Mouse (Mus musculus): Measurements from ENCODE around the gene Tmem243.
A peak's percentile ranks its signal among the peaks of the same experiment; 100 is the strongest.
"Not testable (repeated sequence)": the region's sequence is repeated elsewhere in the genome, so short reads cannot be mapped to it uniquely, and the experiment has no call there.

Gene Tmem243

DNA sequence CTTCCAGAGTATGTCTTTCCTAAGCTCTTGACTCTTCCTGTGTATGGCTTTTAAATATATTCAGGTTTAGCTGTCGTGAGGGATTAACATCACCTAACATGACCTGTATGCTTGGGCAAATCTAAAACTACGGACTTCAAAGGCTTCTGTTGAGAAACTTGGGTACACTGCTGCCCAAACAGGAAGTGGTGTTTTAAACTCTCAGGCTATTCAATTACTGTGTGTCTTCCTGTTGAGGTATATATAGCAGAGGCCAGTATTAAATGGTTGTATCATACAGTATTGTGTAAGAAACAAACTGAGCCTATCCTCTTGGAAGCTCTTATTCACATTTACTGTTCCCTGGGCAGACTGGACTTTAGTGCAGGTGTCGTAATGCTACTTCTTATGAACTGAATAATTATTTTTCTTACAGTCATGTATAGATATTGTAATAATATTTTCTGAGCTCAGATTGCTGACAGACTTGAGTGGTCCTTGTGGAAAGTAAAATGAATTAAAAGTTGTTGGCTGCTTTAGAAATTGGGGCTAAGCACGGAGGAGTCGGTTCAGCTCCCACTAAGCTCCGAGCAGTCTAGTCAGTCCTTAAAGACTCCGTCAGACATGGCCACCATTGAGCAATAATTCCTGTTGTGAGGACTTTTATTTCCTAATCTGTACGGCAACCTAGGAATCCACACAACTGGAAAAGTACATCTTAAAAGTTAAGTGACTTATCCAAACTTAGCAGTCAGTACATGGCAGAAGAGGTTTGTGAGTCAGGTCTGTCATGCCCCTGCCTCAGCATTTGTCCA, 7.0 kb downstream of the Tmem243 start:
- DNase-seq (ENCODE audit: low read depth, low spot score), result peak; percentile 42

DNA sequence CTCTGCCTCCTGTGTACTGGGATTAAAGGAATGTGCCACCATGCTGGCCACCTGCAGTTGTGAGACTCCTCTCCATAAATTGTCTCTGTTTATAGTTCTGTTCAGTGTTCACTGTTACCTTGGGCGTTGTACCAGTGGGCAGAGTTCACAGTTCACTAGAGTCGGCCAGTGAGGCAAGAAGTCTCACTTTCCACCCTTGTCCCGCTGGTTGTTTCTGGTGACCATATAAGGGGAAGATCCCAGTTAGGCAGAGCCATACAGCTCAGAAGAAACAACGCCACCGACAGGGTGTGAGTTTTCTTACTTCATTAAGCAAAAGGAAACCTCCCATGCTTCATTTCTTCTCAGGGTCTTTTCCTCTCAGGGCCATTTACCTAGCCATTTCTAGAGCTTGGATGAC, 8.0 kb downstream of the Tmem243 start:
- no peak for DNase-seq (ENCODE audit: low read depth, low spot score)

DNA sequence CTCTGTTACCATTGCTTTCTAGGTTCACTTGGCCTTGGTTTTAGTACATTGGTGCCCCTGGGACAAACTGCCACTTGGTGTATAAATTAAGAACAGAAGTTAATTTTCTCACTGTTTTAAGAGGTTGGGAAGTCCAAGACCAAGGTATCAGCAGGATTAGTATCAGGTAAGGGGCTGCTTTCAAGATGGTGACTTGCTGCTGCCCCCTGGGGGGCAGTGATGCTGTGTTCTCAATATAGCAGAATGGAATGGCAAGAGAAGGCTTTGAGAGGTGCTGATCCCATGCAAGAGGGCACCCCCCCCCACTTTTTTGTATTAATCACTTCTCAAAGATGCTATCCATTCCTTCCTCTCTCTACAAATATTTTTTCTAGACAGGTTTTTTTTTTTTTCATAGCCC, 9.1 kb downstream of the Tmem243 start:
- peak; percentile 49 for DNase-seq (ENCODE audit: low read depth, low spot score)

DNA sequence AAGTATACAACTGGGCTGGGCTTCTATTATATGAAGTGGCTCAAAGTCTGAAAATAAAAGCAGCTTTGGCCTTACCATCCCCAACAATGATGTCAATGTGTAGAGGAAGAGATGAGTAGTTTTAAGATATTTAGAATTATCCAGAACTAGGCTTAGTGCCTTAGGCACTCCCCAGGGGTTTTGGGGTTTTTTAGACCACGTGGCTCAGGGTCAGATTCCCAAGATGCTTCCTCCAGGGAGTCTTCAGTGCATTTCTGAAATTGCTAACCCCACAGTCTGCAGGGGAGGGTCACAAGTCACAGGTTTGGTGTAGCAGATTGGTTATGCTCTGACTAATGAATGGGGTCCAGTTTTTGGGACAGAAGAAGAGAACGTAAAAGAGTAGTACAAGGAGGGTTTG, 10.8 kb downstream of the Tmem243 start:
- DNase-seq (ENCODE audit: low read depth, low spot score), result no peak

DNA sequence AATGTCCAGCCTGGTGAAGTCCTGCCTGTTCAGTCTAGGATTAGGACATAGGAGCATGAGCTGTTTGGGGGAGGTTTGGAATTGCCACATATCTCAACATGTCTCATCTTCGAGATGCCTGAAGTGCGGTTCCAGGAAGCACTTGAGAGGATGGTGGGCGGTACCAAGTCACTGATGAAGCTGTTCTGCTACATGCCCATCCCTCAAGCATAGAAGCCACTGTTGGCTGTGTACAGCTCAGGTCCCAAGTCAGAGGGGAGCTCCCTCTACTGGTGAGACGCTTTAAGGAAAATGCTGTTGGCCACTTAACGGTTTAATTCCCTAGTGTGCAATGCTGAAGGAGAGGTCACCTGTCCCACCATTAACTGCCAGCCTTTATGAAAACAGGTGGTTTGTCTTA, 11.3 kb downstream of the Tmem243 start:
- peak; percentile 82 for DNase-seq (ENCODE audit: low read depth, low spot score)

DNA sequence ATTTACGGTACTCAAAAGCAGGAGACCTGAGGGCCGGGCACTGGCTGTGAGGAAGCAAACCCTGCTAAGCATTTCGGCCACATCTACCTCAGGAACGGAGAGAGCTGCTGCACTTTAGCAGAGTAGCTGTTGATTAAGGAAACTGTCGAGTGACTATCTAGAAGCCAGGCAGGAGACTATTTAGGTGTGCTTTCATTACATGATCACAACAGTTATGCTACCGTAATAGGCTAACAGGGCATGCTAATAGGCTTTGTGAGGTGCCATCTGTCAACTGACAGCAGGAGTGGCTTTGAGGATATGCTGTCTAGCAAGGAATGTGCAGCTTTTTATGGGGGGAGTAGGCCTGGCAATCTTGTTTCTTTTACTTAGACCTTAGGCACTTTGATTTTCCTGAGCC, 13.7 kb downstream of the Tmem243 start:
- no peak for DNase-seq (ENCODE audit: low read depth, low spot score)

DNA sequence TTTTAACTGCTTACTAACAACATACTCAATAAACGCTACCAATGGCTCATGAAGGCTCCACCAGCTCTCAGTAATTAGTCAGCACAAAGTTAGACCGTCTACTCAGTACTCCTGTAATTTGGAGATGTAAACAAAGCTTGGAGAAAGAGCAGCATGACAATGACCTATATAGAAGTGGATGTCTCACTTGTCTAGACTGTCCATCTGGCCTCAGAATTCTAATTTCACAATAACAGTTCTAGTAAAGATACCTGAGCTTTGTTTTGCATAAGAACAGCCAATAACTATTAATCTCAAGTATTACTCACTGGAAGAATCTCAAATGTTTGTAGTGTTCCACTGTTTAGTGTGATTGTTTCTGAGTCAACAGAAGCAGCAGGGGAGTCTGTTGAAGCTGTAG, 23.7 kb downstream of the Tmem243 start:
- no peak for DNase-seq (ENCODE audit: low read depth, low spot score)

DNA sequence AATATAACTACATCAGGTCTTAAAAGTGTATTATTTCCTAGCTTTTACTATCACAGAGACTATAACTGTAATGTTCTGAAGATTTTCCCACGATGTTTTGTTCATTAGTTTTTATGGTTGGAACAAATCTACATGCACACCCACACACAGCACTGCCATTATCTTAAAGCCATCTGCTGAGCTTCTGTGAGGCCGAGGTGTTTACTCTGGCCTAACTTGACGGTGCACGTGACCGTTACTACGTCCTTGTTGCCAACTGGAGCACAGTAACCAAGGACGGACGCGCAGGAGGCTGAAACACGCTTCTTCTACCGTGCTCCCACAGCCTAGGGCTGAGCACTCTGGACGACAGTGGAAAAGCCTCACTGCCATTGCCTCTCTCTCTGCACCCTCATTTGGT, 28.1 kb downstream of the Tmem243 start:
- DNase-seq (ENCODE audit: low read depth, low spot score), result no peak

DNA sequence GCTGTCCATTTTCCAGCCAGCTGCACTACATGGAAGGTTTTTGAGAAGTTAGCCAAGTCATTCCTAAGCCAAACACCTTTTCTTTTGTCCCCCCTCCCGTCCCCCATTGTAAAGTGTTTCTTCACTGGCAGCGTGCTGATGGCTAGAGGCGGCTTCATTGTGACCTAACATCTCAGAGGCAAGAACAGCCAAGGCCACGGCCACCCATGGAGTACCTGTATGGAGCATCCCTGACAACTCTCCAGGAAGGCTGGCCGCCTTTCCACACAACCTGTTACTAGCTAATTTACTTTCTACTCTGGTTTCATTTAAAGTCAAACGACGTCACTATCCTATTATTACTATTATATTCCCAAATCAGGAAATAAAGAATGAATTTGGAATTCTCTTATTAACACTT, 31.3 kb downstream of the Tmem243 start:
- no peak for DNase-seq (ENCODE audit: low read depth, low spot score)

DNA sequence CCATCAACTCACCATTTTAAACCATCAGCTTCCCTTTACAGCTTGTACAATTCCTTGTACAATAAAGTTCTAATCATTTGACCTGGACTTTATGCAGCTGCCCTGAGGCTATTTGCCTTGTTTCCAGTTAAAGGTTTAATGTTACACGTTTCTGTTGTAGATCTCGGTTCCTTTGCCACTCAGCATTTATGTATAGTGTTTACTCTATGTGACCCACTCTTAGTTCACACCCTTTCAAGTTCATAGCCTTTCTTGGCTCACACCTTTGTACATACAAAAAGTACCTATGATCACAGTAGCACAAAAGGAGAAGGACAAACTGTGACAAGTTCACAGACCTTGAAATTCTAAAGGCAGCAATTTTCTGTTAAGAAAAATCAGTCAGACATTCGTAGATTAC, 35.1 kb downstream of the Tmem243 start:
- no peak for DNase-seq (ENCODE audit: low read depth, low spot score)

DNA sequence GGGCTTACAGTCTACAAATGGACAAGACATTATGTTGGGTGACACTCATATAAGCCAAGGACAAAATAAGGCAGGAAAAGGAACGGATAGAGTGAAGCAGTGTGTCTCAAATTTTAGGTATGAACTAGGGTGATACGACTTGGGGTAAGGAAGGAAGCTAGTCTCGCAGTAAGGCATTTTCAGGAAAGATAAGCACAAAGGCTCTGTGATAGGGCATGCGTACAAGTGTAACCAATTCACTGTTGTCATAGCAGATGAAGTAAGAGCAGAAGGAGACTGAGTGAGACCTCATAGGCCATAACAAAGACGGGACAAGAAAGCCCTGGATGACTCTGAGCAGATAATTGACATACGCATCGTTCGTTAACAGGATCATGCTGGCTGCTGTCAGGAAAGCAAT, 40.3 kb downstream of the Tmem243 start:
- DNase-seq (ENCODE audit: low read depth, low spot score), result no peak

DNA sequence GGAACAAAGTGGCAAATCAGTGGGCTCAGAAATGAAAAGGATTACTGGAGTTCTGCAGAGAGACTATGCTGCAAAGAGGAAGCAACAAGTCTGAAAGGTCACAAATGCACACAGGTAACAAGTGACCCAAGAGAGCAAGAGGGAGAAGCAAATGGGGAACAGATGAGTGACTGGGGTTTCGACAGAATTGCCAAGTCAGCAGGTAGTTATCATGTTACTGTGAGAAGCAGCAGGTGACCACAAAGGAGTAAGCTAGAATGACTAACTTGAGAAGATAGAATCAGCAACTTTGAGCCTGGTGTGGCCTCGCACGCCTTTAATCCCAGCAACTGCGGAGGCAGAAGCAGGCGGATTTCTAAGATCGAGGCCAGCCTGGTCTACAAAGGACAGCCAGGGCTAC, 41.9 kb downstream of the Tmem243 start:
- no peak for DNase-seq (ENCODE audit: low read depth, low spot score)

DNA sequence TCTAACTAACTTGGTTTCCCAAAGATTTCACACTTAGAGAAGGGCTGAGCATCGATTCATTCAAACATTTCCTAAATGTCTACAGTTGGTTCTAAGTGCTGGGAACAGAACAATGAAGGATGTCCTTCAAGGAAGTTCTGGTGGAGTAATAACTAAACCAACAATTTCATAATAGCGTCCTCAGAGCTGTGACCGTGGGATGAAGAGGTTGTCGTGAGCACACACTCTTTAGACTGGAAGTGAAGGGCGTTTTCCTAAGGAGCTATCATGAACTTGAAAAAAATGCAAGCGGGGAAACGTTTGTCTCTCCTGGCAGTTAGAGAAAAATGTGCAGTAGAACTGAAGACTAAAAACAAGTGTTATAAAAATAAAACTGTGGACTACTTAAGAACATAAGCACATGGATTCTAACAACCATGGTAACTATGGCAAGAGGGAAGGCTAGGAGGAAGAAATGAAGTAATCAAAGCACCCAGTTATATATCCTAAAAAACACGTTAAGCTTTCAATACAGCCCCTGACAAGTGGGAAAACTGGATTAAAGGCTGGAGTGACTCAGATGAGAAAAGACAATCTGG, 48.9 kb downstream of the Tmem243 start:
- DNase-seq (ENCODE audit: low read depth, low spot score), result no peak

DNA sequence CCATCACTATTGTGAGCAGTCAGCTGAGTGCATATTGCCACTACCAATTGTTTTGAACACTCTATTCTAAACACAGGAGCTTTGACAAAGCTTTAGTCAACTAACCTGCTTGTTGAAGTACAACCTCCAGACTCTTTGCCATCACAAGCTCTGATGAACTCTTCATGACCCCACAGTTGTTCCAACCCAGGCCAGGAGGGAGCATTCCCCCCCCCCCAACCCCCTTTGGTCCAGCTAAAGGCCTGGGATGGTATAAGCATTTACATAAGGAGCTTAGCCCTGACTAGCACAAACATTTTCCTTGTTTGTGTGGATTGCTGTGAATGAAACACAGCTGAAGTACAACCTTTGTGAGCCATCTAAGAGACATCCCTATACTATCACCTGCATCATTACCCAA, 56.3 kb downstream of the Tmem243 start:
- no peak for DNase-seq (ENCODE audit: low read depth, low spot score)

DNA sequence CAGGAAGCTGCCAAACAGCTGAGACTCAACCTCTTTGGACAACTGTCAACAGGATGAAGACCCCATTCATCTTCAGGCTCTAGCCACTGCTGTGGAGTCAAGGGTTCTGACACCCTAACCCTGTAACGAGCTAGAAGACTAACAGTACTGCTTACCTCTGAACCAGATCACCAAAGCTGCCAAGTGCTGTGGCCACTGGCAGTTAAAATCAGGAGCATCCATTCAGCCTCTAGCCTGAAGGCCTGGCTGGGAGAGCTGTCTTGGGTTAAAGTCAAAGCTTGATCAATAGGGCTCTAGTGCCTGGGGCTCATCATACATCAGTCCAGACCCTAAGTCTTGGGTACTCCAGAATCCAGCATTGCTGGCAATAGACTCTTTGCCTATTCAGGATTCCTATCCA, 56.9 kb downstream of the Tmem243 start:
- DNase-seq (ENCODE audit: low read depth, low spot score), result no peak

DNA sequence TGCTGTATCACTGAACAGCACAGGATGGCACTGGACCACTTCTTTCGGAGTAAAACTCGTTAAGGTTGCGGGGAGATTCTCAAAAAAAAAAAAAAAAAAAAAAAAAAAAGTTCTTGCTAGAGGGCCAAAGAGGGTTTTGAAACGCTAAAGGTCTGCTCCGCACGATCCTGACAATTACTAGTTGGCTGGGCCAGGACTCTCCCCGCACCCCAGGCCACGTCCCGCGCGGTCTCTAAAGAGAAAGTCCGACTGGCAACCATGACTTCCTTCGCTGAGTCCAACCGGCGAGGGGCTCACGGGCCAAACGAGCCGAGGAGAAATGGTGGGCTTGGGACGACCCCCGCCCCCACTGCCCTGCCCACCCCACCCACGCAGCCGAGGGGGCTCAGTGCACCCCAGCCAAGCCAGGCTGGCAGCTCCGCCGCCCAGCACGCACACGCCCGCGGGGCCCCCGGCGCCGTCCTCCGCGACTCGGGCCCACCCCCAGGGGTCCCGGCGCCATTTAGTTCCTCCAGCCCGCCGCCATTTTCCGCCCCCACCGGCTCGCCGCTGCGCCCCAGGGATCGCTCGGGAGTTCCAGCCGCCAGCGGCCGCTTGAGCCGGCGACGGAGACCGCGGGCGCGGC, 60.5 kb downstream of the Tmem243 start:
- no peak for DNase-seq (ENCODE audit: low read depth, low spot score)

DNA sequence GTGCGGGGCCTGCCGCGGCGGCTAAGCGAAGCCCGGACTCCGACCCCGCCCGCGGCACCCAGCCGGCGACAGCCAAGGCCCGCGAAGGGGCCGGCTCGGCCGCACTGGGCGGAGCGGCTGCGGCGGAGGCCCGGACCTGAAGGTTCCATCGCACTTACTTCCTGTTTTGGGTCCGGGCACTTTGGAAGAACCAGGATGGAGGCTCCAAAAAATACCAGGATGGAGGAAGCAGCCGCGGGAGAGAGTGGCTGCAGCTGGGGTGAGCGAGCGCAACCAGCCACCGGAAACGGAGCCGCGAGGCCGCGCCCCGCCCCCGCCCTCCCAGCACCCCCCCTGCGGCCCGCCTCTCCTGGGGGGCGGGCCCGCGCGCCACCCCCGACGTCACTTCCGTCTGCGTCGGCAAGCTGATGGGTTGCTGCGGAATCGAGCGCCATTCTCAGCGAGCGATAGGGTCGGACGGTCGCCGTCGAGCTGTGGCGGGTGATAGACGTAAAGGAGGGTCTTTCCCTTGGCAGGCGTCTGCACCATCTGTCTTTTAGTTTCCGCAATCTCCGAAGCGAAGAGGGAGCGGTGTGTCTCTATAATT, 61.1 kb downstream of the Tmem243 start, which contains the start of gene Dmtf1:
Gene Dmtf1 (minus strand): TSS at position 321 of the 586 bp plus-strand sequence.
- peak; percentile 94 for DNase-seq (ENCODE audit: low read depth, low spot score)

DNA sequence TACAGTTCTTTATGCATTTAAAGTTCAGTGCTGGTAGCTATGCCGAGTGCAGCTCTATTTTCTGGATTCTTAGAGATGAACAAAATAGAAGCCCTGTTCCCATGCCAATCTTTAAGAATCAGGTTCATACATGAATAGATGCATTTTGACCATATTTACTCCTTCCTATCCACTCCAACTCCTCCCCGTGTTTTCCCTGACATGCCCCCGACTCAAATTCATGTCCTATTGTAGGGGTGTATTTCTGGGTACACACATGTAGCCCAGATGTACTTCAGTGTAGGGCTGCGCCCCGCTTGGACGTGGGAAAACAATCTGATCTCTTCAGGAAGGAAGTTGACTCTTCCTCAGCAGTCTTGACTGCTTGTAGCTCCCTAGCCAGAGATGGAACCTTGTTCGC, 61.6 kb downstream of the Tmem243 start:
- DNase-seq (ENCODE audit: low read depth, low spot score), result no peak

DNA sequence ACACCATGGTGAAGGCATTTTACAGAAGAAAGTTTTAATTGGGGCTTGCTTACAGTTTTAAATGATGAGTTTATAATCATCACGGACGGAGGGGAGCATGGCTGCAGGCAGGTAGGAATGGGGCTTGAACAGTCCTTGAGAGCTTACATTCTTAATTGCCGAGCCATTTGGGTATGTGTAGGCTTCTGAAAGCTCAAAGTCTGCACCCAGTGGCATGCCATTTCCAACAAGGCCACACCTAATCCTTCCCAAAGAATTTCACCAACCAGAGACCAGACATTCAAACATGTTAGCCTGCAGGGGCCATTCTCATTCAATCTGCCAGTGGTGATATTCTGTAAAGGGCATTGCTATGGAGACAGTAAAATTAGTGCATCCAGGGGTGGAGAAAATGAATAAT, 62.9 kb downstream of the Tmem243 start:
- no peak for DNase-seq (ENCODE audit: low read depth, low spot score)

DNA sequence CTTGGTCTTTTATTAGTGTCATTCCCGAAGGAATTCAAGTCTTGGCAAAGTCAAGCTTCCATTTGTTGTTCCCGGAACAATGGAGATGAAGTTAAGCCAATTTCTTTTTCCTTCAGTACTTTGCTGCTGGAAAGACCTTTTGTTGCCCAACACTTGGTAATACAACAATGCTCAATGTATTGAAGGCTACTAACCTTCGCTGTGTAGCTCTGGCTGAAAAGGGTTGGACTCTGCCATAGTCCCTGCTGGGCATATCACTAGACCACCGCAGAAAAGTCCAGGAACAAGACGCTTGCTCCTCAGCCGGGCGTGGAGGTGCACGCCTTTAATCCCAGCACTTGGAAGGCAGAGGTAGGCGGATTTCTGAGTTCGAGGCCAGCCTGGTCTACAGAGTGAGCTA, 64.7 kb downstream of the Tmem243 start:
- DNase-seq (ENCODE audit: low read depth, low spot score), result not testable (repeated sequence)

DNA sequence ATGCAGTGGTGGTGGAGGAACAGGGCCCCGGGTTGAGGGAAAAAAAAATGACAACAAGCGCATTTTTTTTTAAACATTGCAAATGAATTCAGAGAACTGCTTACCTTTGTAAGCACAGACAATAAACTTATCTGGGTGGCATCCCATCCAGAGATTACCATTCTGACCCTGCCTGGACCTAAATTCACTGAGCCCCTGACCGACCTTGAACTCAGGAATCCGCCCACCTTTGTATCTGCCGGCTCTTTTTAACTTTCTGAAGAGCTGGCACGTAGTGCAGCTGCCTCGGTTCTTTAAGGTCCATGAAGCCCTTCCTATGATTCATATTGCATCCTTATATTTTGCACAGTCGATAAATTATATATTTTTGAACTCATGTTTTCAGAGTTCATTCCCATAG, 65.9 kb downstream of the Tmem243 start:
- DNase-seq (ENCODE audit: low read depth, low spot score), result no peak

DNA sequence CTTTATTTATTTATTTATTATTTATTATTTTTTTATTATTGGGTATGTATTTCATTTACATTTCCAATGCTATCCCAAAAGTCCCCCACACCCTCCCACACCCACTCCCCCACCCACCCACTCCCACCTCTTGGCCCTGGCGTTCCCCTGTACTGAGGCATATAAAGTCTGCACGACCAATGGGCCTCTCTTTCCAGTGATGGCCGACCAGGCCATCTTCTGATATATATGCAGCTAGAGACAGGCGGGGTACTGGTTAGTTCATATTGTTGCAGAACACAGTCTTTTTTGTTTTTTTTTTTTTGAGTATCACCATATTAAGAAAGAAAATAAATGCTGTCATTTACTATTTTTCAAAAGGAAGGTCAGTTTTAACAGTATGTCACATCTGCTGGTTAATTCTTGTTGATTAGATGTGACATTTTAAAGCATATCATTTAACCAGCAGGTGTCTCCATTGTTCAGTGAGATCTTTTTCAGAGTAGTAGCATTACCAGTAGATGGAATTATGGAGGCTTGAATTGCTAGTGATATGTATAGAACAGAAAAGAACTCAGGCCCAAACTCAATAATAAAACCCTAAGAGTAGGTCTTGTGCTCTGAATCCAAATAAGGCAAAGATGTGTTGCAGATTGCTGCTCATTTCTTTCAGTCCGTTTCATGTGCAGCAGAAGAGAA, 69.0 kb downstream of the Tmem243 start:
- DNase-seq (ENCODE audit: low read depth, low spot score), result not testable (repeated sequence)
